In genomic region chr9:111497074-111497811, GRCm38 (mm10) we compare ENCODE assay signal across 8 mouse cellular contexts. TPM values are rescaled to one million over a fixed set of nuclear protein-coding genes. Genes with fewer than 3 reads are reported as not detected.
DNase-seq lines count a peak whose midpoint lies in the region; ATAC-seq and TF ChIP-seq lines count a peak whose summit lies in the region.

No protein-coding gene starts in this region.

- H3K27ac ChIP-seq in kidney, adult 2 months (ENCODE audit: insufficient read depth, low read depth, low read length) = no peak overlapping the region
- no peak overlapping the region for H3K27ac ChIP-seq in limb, embryonic 10.5 days
- no peak overlapping the region for H3K27ac ChIP-seq in midbrain, embryonic 16.5 days (ENCODE audit: low read length)

- no peak overlapping the region for H3K4me3 ChIP-seq in kidney, adult 2 months (ENCODE audit: insufficient read depth, low read depth, low read length)
- H3K4me3 ChIP-seq in limb, embryonic 10.5 days = no peak overlapping the region
- no peak overlapping the region for H3K4me3 ChIP-seq in midbrain, embryonic 16.5 days (ENCODE audit: low read depth, low read length)

- ATAC-seq in CD4-positive, CD25-positive, alpha-beta regulatory T cell, adult 4 months = no peak
- ATAC-seq in midbrain, embryonic 16.5 days = peak; percentile 76; the same call in 1 of the 2 replicates

- no peaks in the 10 kb centered on the region for H3K36me3 ChIP-seq in kidney, adult 2 months (ENCODE audit: control insufficient read depth, insufficient read depth, low read length)
- H3K36me3 ChIP-seq in limb, embryonic 10.5 days = no peaks in the 10 kb centered on the region
- no peaks in the 10 kb centered on the region for H3K36me3 ChIP-seq in midbrain, embryonic 16.5 days (ENCODE audit: control insufficient read depth, insufficient read depth, low read length)

- no peak overlapping the region for H3K9ac ChIP-seq in midbrain, embryonic 16.5 days (ENCODE audit: low read depth, low read length)

- H3K9me3 ChIP-seq in limb, embryonic 10.5 days (replicated peaks) = no peaks in the 10 kb centered on the region
- H3K9me3 ChIP-seq in midbrain, embryonic 16.5 days (replicated peaks; ENCODE audit: control insufficient read depth, low read length, poor library complexity, severe bottlenecking) = no peaks in the 10 kb centered on the region

- H3K4me1 ChIP-seq in kidney, adult 2 months (ENCODE audit: control insufficient read depth, insufficient read depth, low read length) = no peaks in the 10 kb centered on the region
- H3K4me1 ChIP-seq in limb, embryonic 10.5 days = peaks cover 8% of the 10 kb centered on the region
- H3K4me1 ChIP-seq in midbrain, embryonic 16.5 days (ENCODE audit: control insufficient read depth, insufficient read depth, low read length) = peaks cover 7% of the 10 kb centered on the region

- TF ChIP-seq POLR2A in kidney, adult 2 months (IDR thresholded peaks at IDR 0.05; ENCODE audit: low read depth, low read length) = no peak

- H3K27me3 ChIP-seq in kidney, adult 2 months (replicated peaks; ENCODE audit: control insufficient read depth, insufficient read depth, low read length) = no peaks in the 10 kb centered on the region
- no peaks in the 10 kb centered on the region for H3K27me3 ChIP-seq in limb, embryonic 10.5 days (ENCODE audit: low read depth, poor library complexity, severe bottlenecking)
- no peaks in the 10 kb centered on the region for H3K27me3 ChIP-seq in midbrain, embryonic 16.5 days (ENCODE audit: control insufficient read depth, insufficient read depth, low read depth, low read length)

- DNase-seq in CD4-positive, CD25-positive, alpha-beta regulatory T cell, adult 2 months (ENCODE audit: low read depth, low spot score) = peak; percentile 70
- peak; percentile 87 for DNase-seq in embryo, embryonic 10.5 days (ENCODE audit: low spot score)
- peak; percentile 22 for DNase-seq in gastrocnemius, postnatal 25 days
- peak; percentile 76 for DNase-seq in kidney, adult 2 months
- peak; percentile 86 for DNase-seq in limb, embryonic 10.5 days (ENCODE audit: low spot score)
- DNase-seq in spleen, postnatal 10 days (ENCODE audit: low spot score in 2 of 2) = peak; percentile 26 to 67

- peak; percentile 97 for TF ChIP-seq CTCF in kidney, adult 2 months (conservative IDR thresholded peaks at IDR 0.05; ENCODE audit: insufficient read depth, insufficient read length, low read depth, low read length)

- WGBS in kidney, adult 2 months = 26% methylated on average over 9 of the region's 9 CpGs
- WGBS in limb, embryonic 10.5 days = 31% methylated on average over 9 of the region's 9 CpGs
- 31% methylated on average over 9 of the region's 9 CpGs for WGBS in midbrain, embryonic 16.5 days

- H3K4me2 ChIP-seq in midbrain, embryonic 16.5 days (ENCODE audit: low read length) = no peak overlapping the region

RNA-seq across cellular contexts. Expression of gene Dclk3, which starts 58.4 kb away (rescaled TPM):
- polyA plus RNA-seq in CD4-positive, CD25-positive, alpha-beta regulatory T cell, adult 4 months (2017; shearing (Covaris generic)) = not detected
- under 1 TPM; 0.59 to 0.69 TPM for total RNA-seq in gastrocnemius, postnatal 25 days (2021)
- 21.8 and 22.1 TPM in 2 replicates for polyA plus RNA-seq in kidney, adult 2 months (2012; rRNA removed)
- 0.20 and 0.31 TPM in 2 replicates for polyA plus RNA-seq in limb, embryonic 10.5 days (2016; fragmentation: Nextera tagmentation; extraction: Ambion mirVana)
- 7.0 and 7.5 TPM in 2 replicates for polyA plus RNA-seq in midbrain, embryonic 16.5 days (2015; fragmentation: Nextera tagmentation; extraction: Ambion mirVana)

Comparison
In these comparisons a context has a peak if more than half of its experiments do, and no peak if none do; other contexts are left out.
1. DNase-seq: peak in every context shown above with its lines; median percentile 87 in embryo, embryonic 10.5 days; 86 in limb, embryonic 10.5 days; 76 in kidney, adult 2 months; 70 in CD4-positive, CD25-positive, alpha-beta regulatory T cell, adult 2 months; 46 in spleen, postnatal 10 days; 22 in gastrocnemius, postnatal 25 days.